Mouse (Mus musculus) Patski (cell line): ENCODE results near the gene Midn. TPM values are rescaled to one million over a fixed set of nuclear protein-coding genes. Genes with fewer than 3 reads are reported as not detected.

ENCODE experiments used
- ATAC-seq: fragments of 100-300 bp; one replicate; pipeline ENCODE4 v1.8.0; 2021
- CTCF ChIA-PET: fragments of 350-600 bp; sonication (Branson Sonifier 250); formaldehyde crosslinking; loops from one replicate; lab custom pipeline; 2022; ENCODE audit warnings: inconsistent platforms; lab: Charles Lee
- POLR2A ChIA-PET: fragments of 350-600 bp; sonication (Branson Sonifier 250); formaldehyde crosslinking; loops from one replicate; lab custom pipeline; 2022; ENCODE audit warnings: antibody characterized with exemption, inconsistent platforms; lab: Charles Lee
- DNase-seq: peaks from one replicate; pipeline ENCODE4 v3.0.0-alpha.2; 2011; ENCODE audit warnings: low read depth, low spot score
- H3K27me3 ChIP-seq: fragments of 371-371 bp; one replicate; pipeline ENCODE4 v1.5.1; 2021
- CTCF ChIP-seq: fragments of 100-300 bp; IDR thresholded peaks from one replicate; pipeline ENCODE4 v1.5.1; 2021
- in situ Hi-C: fragments of 300-500 bp; cut with MboI; formaldehyde crosslinking; loops from 3 replicates; pipeline ENCODE4 v1.11.1; 2018; ENCODE audit warnings: low pct_unique_long_range_greater_than_20kb, mixed read lengths
- polyA plus RNA-seq: library from polyadenylated mRNA; unstranded; gene quantifications from one replicate; pipeline ENCODE4 v1.2.3, GENCODE M21; 2021

Gene Midn
- polyA plus RNA-seq, 1 experiment from 2014 or later, result 116 TPM

- ChIA-PET CTCF (interaction anchor here (0.8 to 1.3 kb wide), 3 partner anchors 17 to 151 kb away, joined by 3 read pairs; no protein-coding TSS in a partner anchor), POLR2A (no interaction called here)
- in situ Hi-C loops, result no loop called here
- no peak for DNase-seq
- no peaks in the 10 kb centered on the region for H3K27me3 ChIP-seq
- no peak for ATAC-seq
- TF ChIP-seq CTCF, result no peak
These were observed 12.4 kb upstream of the Midn start for GRCm38 (mm10) chr10:80135641-80136040.

- ChIA-PET POLR2A (no interaction called here), CTCF (interaction anchor here (1.3 kb wide), 1 partner anchor 37 kb away, joined by 3 read pairs; no protein-coding TSS in a partner anchor)
- no peak for TF ChIP-seq CTCF
- in situ Hi-C loops, result no loop called here
- DNase-seq (no peak), ATAC-seq (no peak)
- H3K27me3 ChIP-seq, result no peaks in the 10 kb centered on the region
These were observed 11.7 kb upstream of the Midn start for GRCm38 (mm10) chr10:80136179-80136951.

DNA sequence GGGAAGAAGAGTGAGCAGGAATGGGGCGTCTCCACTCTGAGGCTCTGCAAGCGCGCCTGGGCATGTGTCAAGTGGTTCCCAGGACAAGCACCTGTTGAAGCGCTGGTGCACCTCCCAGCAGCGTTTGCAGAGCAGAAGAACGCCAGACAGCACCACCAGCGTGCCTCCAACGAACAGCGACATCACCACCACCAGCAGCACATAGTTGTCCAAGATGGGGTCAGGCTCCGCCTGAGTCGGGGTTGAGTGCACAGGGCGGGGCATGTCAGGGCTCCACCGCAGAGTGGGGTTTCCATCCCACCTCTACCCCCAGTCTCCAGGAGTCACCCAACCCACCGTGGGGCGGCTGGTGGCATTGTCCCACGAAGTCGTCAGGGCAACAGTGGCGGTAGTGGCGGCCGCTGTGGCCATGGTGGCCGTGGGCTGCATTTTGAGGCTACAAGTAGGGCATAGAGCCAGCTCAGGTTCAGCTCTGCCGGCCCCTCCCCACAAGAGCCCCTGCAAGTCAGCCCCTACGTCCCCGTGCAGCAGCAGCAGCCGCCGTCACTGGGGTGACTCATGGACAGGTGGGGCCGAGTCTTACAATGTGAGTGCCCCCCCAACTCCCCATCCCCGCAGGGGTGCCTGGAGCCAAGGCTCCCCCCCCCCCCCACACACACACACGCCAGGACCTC, 11.0 kb upstream of the Midn start:
- H3K27me3 ChIP-seq, result no peaks in the 10 kb centered on the region
- CTCF ChIA-PET, result no interaction called here
- no peak for ATAC-seq
- POLR2A ChIA-PET, result no interaction called here
- no peak for DNase-seq
- in situ Hi-C loops, result no loop called here
- no peak for TF ChIP-seq CTCF

DNA sequence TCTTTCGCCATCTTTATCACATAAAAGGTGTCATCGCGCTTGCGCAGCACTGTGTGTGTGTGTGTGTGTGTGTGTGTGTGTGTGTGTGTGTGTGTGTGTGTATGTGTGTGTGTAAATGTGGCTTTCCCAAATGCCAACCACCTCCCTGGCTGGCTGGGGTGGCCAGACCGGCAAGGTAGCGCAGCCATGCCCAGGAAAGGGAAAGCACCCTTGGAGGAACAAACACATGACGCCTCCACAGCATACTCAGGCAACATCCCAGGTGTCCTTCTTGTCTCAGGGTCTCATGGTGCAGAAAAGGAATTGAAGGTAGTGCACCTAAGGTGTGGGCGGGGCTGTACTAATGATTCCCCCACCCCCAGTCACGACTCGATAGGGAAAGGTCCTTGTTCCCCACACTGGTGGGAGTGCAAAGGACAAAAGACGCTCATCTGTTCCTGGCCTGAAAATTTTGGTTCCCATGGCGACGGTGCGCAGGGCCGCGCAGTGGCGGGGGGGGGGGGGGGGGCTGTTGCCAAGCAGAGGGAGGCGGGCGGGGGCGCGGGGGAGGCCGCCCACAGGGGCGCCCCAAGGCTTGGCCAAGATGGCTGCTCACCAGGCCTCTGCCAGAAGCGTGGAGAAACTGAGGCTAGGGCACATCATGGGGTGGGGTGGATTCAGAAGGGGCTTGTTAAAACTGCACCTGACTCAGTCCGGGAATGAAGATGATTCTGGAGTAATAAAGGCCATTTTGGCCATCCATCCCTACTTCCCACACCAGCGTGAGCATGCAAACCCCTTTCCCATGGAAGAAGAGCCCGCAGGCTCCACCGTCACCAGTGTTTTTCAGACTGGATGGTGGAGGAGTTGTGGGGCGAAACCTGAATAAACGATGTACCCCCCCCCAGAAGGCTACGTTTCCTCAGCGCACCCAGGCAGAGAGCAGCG, 10.2 kb upstream of the Midn start:
- in situ Hi-C loops, result no loop called here
- DNase-seq, result no peak
- no peaks in the 10 kb centered on the region for H3K27me3 ChIP-seq
- TF ChIP-seq CTCF, result no peak
- ChIA-PET POLR2A (no interaction called here), CTCF (no interaction called here)
- no peak for ATAC-seq

DNA sequence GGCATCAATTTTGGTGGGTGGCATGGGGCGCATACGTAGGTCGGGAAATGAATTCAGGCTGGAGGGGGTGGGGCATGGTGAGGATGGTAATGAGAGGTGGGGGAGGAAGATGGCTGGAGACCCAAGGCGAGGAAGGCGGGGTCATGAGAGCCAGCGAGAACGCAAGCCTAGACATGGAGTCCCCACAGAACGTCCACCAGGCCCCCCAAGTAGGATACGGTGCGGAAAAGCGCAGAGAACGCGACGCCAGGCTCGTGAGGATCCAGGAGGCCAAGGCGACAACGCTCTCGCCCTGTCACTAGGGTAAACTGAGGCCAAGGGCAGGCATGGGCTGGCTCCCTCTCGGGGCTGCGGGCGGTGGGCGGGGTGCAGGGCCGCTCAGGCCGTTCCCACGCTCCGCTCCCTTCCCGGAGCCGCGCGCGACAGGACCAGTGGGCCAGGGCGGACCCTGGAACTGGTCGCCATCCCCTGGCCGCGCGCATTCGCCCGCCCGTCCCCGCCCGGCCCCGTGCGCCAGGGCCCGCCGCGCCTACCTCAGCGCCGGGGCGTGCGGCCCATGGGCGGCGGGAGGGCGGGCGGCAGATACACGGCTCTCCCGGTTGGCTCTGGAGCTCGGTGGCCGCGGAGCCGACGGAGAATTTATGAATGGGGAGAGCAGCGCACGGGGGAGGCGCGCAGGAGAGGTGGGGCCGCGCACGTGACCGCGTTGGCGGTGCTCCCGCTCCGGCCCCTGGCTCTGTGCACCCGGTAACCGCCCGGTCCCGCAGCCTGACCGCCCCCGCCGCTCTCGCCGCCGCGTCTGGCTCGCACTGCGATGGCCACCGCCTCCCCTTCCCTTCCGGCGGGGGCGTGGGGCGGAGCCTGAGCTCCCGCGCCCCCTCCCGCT, 9.3 kb upstream of the Midn start, which contains the start of gene Atp5d:
Atp5d (plus strand) TSS at position 80 of the 886 bp plus-strand sequence.
- no peaks in the 10 kb centered on the region for H3K27me3 ChIP-seq
- TF ChIP-seq CTCF, result no peak
- CTCF ChIA-PET, result interaction anchor here (1.3 to 5.2 kb wide), 2 partner anchors 9 to 153 kb away, joined by 4 to 46 read pairs; partner anchors contain the start of gene Tmem259
- in situ Hi-C loops, result no loop called here
- ATAC-seq (no peak), DNase-seq (no peak)
- POLR2A ChIA-PET, result interaction anchor here (0.6 to 2.3 kb wide), 5 partner anchors 21 to 153 kb away, joined by 3 to 6 read pairs (median 4); no protein-coding TSS in a partner anchor

GRCm38 (mm10) chr10:80139439-80139775, 8.7 kb upstream of the Midn start:
- in situ Hi-C loops, result no loop called here
- TF ChIP-seq CTCF, result no peak
- CTCF ChIA-PET, result interaction anchor here (1.3 to 5.2 kb wide), 2 partner anchors 9 to 154 kb away, joined by 4 to 46 read pairs; partner anchors contain the start of gene Tmem259
- POLR2A ChIA-PET, result interaction anchor here (0.6 to 2.3 kb wide), 5 partner anchors 22 to 153 kb away, joined by 3 to 6 read pairs (median 4); no protein-coding TSS in a partner anchor
- H3K27me3 ChIP-seq, result no peaks in the 10 kb centered on the region
- ATAC-seq, result no peak
- DNase-seq, result no peak

DNA sequence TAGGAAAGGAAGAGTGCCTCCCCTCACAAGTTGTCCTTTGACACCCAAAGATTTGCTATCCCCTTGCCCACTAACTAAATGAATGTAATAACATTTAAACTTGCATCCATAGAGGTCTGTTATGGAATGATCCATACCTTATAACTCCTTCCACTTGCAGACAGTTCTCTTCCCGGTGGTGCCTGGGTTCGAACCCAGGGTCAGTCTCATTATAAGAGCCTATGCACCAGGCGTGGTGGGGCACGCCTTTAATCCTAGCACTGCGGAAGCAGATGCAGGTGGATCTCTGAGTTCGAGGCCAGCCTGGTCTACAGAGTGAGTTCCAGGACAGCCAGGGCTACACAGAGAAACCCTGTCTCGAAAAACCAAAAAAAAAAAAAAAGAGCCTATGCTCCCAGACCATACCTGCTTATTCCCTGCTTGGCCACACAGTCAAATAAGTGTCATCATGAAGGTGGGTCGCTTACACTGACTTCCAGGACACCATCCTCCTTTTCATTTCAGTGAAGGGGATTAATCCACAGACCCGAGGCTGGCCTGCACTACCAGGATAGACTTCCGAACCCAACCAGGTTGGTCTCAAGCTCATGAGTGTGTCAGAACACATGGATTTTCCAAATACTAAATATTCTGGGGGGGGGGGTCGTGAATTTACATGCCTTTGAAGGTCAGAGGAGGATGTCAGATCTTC, 8.0 kb upstream of the Midn start:
- POLR2A ChIA-PET, result interaction anchor here (0.6 to 2.3 kb wide), 7 partner anchors 20 to 1092 kb away, joined by 3 to 7 read pairs (median 5); partner anchors contain the start of gene Cirbp
- in situ Hi-C loops, result loop anchor here (5.0 kb wide), 1 partner anchor 153 kb away; the partner anchor contains the start of gene Cnn2
- CTCF ChIA-PET, result interaction anchor here (0.9 to 5.2 kb wide), 9 partner anchors 10 to 180 kb away, joined by 3 to 46 read pairs (median 5); partner anchors contain the start of genes Tmem259 and Wdr18

GRCm38 (mm10) chr10:80140666-80141035, 7.4 kb upstream of the Midn start, which contains the start of gene Cbarp:
Gene Cbarp (minus strand): TSS chr10:80140835.
- H3K27me3 ChIP-seq, result no peaks in the 10 kb centered on the region
- in situ Hi-C loops, result loop anchor here (5.0 kb wide), 1 partner anchor 153 kb away; the partner anchor contains the start of gene Cnn2
- CTCF ChIA-PET, result interaction anchor here (0.9 to 5.2 kb wide), 10 partner anchors 11 to 180 kb away, joined by 3 to 46 read pairs (median 4); partner anchors contain the start of genes Tmem259 and Wdr18
- TF ChIP-seq CTCF, result no peak
- POLR2A ChIA-PET, result interaction anchor here (0.6 to 2.3 kb wide), 8 partner anchors 11 to 407 kb away, joined by 3 to 7 read pairs (median 4); partner anchors contain the start of gene Cirbp
- ATAC-seq, result no peak
- DNase-seq, result no peak

More for the DNA sequence above, 8.0 kb upstream of the Midn start:
- DNase-seq (no peak), ATAC-seq (no peak)
- H3K27me3 ChIP-seq, result no peaks in the 10 kb centered on the region
- no peak for TF ChIP-seq CTCF
